Mouse (Mus musculus): ENCODE measurements around the gene Gm20388. TPM values are rescaled to one million over a fixed set of nuclear protein-coding genes. Genes with fewer than 3 reads are reported as not detected.

Gene Gm20388
- polyA plus RNA-seq, 1 experiment from 2014 or later: not detected

DNA sequence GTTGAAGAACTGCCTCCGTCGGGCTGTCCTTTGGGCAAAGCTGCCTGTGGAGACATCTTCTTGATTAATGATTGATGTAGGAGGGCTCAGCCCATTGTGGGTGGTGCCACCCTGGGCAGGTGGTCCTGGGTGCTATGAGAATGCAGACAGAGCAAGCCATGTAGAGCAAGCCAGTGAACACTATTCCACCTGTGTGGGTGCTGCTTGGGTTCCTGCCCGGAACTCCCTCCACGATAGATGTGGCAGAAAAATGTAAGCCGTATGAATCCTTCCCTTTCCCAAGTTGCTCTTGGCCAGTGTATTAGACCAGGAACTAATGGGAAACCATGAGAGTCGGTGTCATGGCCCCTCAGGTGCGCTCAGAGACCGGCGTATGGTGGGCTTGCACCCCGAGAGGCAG lies 1830.1 kb downstream of the Gm20388 start:
- no peak for ATAC-seq (ENCODE audit: insufficient number of reproducible peaks, insufficient read depth, low FRiP score, low TSS enrichment)
- no peaks in the 10 kb centered on the region for H3K4me1 ChIP-seq
- 88% methylated on average over 10 of the region's 10 CpGs for WGBS
- no peak overlapping the region for H3K4me3 ChIP-seq
- H3K36me3 ChIP-seq: no peaks in the 10 kb centered on the region
- no peak overlapping the region for H3K27ac ChIP-seq
- H3K9ac ChIP-seq: no peak overlapping the region
- H3K4me2 ChIP-seq (replicated peaks): no peak overlapping the region
- no peaks in the 10 kb centered on the region for H3K9me3 ChIP-seq
- H3K27me3 ChIP-seq: 0 out of 2 replicates have a peak, but pooled peaks cover 10% of the 10 kb centered on the region

GRCm38 (mm10) chr8:121749501-121749900 lies 1838.9 kb downstream of the Gm20388 start:
- no peak for ATAC-seq (ENCODE audit: insufficient number of reproducible peaks, insufficient read depth, low FRiP score, low TSS enrichment)
- no peak overlapping the region for H3K9ac ChIP-seq
- no peaks in the 10 kb centered on the region for H3K36me3 ChIP-seq
- H3K4me2 ChIP-seq (replicated peaks): no peak overlapping the region
- no peaks in the 10 kb centered on the region for H3K4me1 ChIP-seq
- no peak overlapping the region for H3K27ac ChIP-seq
- peaks cover 16% of the 10 kb centered on the region; the same call in 1 of the 2 replicates for H3K27me3 ChIP-seq
- no peak overlapping the region for H3K4me3 ChIP-seq
- 85% methylated on average over 9 of the region's 9 CpGs for WGBS
- no peaks in the 10 kb centered on the region for H3K9me3 ChIP-seq

GRCm38 (mm10) chr8:121750512-121750911 lies 1839.9 kb downstream of the Gm20388 start:
- 37% methylated on average over 3 of the region's 3 CpGs for WGBS
- Histone ChIP-seq H3K4me3 (no peak overlapping the region), H3K9ac (no peak overlapping the region), H3K27ac (no peak overlapping the region), H3K4me2 (replicated peaks) (no peak overlapping the region), H3K27me3 (peaks cover 16% of the 10 kb centered on the region; the same call in 1 of the 2 replicates), H3K36me3 (no peaks in the 10 kb centered on the region), H3K4me1 (no peaks in the 10 kb centered on the region), H3K9me3 (no peaks in the 10 kb centered on the region)
- ATAC-seq (ENCODE audit: insufficient number of reproducible peaks, insufficient read depth, low FRiP score, low TSS enrichment): no peak

- no peak overlapping the region for H3K4me3 ChIP-seq
- H3K4me1 ChIP-seq: no peaks in the 10 kb centered on the region
- no peak overlapping the region for H3K27ac ChIP-seq
- H3K9me3 ChIP-seq: no peaks in the 10 kb centered on the region
- peaks cover 16% of the 10 kb centered on the region; the same call in 1 of the 2 replicates for H3K27me3 ChIP-seq
- no peak overlapping the region for H3K4me2 ChIP-seq (replicated peaks)
- ATAC-seq (ENCODE audit: insufficient number of reproducible peaks, insufficient read depth, low FRiP score, low TSS enrichment): no peak
- no peaks in the 10 kb centered on the region for H3K36me3 ChIP-seq
- 33% methylated on average over 3 of the region's 3 CpGs for WGBS
- H3K9ac ChIP-seq: no peak overlapping the region
Observed at GRCm38 (mm10) chr8:121751407-121751806, 1840.8 kb downstream of the Gm20388 start.

DNA sequence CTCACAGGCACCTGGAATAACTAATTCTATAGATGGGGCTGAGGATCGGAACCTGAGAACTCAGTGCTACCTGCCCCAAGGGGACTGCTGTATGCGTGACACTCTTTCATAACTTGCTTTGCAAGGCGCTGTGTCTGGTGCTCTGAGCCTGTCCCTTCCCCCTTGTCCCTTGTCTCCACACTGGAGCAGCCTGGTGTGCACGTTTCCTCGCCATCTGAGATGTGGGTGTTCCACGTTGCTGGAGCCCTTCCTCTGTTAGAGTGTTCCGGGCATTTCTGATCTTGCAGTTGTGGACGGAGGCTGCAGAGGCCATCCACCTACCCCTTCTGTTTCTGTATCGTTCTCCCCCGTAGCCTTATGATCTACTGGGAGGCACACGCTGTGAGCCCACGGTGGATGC lies 1847.8 kb downstream of the Gm20388 start:
- no peak for ATAC-seq (ENCODE audit: insufficient number of reproducible peaks, insufficient read depth, low FRiP score, low TSS enrichment)
- H3K4me1 ChIP-seq: no peaks in the 10 kb centered on the region
- H3K4me3 ChIP-seq: no peak overlapping the region
- H3K9me3 ChIP-seq: no peaks in the 10 kb centered on the region
- no peaks in the 10 kb centered on the region for H3K36me3 ChIP-seq
- no peak overlapping the region for H3K27ac ChIP-seq
- H3K4me2 ChIP-seq (replicated peaks): no peak overlapping the region
- no peak overlapping the region for H3K9ac ChIP-seq
- 0 out of 2 replicates have a peak, but pooled peaks cover 6% of the 10 kb centered on the region for H3K27me3 ChIP-seq
- WGBS: 74% methylated on average over 12 of the region's 12 CpGs

DNA sequence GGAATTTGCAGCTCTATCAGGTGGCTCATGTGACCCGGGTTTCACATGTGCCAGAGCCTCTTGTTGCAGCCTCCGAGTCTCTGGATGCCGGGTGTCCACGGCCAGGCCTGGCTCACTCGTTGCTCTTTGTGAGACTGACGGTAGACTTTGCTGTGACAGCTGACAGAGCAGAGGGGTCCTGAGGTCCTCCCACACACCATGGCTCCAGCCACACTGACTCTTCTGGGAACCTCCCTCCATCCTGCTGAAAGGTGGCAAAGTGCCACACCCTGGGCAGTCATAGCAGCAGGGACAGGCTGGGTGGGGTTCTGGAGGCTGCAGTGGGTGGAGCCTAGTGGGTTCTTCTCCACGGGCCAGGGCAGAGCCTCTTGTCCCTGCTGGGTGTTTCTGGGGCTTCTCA lies 1849.8 kb downstream of the Gm20388 start:
- Histone ChIP-seq H3K27ac (no peak overlapping the region), H3K9ac (no peak overlapping the region), H3K27me3 (no peaks in the 10 kb centered on the region), H3K9me3 (no peaks in the 10 kb centered on the region), H3K4me3 (no peak overlapping the region), H3K4me2 (replicated peaks) (no peak overlapping the region), H3K36me3 (no peaks in the 10 kb centered on the region), H3K4me1 (no peaks in the 10 kb centered on the region)
- 74% methylated on average over 7 of the region's 7 CpGs for WGBS
- no peak for ATAC-seq (ENCODE audit: insufficient number of reproducible peaks, insufficient read depth, low FRiP score, low TSS enrichment)

DNA sequence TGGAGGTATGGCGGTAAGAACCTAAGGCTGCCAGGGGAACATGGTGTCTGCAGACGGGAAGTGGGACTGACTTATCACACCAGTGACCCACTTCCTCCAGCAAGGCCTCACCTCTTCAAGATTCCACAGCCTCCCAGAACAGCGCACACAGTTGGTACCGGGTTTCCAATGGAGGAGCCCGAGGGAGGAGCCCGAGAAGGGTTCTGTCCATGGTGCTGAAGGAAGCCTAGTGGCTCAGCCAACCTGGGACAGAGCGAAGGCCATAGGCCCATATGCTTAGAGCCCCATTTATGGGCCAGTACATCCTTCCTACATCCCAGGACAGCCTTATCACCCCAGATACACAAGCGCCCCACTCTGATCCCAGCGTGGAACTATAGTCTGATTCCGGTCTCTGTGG lies 1850.8 kb downstream of the Gm20388 start:
- no peaks in the 10 kb centered on the region for H3K27me3 ChIP-seq
- WGBS: 24% methylated on average over 10 of the region's 10 CpGs
- H3K36me3 ChIP-seq: no peaks in the 10 kb centered on the region
- no peak for ATAC-seq (ENCODE audit: insufficient number of reproducible peaks, insufficient read depth, low FRiP score, low TSS enrichment)
- H3K9ac ChIP-seq: no peak overlapping the region
- H3K4me1 ChIP-seq: no peaks in the 10 kb centered on the region
- H3K27ac ChIP-seq: no peak overlapping the region
- H3K9me3 ChIP-seq: no peaks in the 10 kb centered on the region
- no peak overlapping the region for H3K4me3 ChIP-seq
- H3K4me2 ChIP-seq (replicated peaks): no peak overlapping the region

DNA sequence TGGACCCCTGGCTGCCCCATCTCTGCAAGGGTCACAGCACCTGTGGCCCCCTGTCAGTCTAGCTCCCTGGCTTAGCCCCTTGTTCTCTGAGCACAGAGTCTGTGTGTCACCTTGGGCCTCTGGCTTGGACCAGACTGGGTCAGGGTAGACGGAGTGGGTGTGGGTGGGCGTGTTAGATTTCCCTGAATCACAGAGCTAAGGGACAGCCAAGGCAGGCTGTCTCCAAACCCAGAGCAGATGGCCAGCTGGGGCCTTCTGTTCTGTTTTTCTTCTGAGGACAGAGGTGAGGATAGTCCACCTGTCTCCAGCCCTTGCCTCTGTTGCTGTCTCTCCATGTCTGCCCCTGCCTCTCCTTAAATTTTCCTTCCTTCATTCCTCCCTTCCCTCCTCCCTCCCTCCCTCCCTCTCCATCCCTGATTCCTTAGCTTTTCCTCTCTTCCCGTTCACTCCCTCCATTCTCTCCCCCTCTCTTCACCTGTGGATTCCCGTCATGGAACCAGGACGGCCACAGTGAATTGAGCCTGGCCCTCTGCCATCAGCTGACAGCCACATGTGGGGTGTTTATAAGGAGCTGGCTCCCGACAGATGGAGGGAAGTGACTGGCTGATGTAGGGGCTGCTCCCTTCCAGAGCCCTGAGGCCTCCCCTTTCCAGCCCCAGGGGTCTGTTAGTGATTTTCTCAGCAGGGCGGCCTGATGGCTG lies 1852.5 kb downstream of the Gm20388 start:
- Histone ChIP-seq H3K4me1 (no peaks in the 10 kb centered on the region), H3K27ac (0 out of 2 replicates have a peak overlapping the region, but pooled peaks have one; percentile 36), H3K4me2 (replicated peaks) (no peak overlapping the region), H3K4me3 (no peak overlapping the region), H3K27me3 (no peaks in the 10 kb centered on the region), H3K9me3 (no peaks in the 10 kb centered on the region), H3K36me3 (no peaks in the 10 kb centered on the region), H3K9ac (no peak overlapping the region)
- ATAC-seq (ENCODE audit: insufficient number of reproducible peaks, insufficient read depth, low FRiP score, low TSS enrichment): no peak
- 48% methylated on average over 7 of the region's 7 CpGs for WGBS

- Histone ChIP-seq H3K4me2 (replicated peaks) (no peak overlapping the region), H3K27ac (peak overlapping the region; percentile 36; the same call in 1 of the 2 replicates), H3K4me1 (no peaks in the 10 kb centered on the region), H3K9me3 (no peaks in the 10 kb centered on the region), H3K27me3 (no peaks in the 10 kb centered on the region), H3K4me3 (no peak overlapping the region), H3K36me3 (no peaks in the 10 kb centered on the region), H3K9ac (no peak overlapping the region)
- no peak for ATAC-seq (ENCODE audit: insufficient number of reproducible peaks, insufficient read depth, low FRiP score, low TSS enrichment)
- WGBS: 61% methylated on average over 9 of the region's 9 CpGs
Observed at GRCm38 (mm10) chr8:121763700-121764013, 1853.0 kb downstream of the Gm20388 start.

DNA sequence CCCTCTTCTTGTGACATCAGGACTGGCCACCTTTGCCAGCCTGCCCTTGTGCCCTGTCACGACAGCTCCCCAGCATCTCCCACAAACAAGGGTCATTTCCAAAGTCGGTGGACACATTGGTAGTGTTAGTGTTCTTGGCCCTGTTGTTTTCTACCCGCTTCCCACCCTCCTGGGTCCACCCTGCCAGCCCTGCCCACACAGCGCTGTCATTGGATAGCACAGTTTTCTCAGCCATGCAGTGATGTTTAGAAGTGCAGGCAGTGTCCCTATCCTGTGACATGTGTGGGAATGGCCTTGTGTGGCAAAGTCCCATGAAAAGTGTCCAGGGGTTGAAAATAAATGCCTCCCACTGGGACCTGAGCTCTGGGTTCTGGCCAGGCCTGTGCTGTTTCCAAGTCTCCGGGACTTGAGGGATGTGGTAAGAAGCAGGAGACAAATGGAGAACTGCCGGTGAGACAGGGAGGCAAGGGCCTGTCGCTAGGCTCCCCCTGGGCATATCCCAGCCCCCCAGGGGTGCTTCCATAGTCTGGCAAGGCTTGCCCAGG lies 1855.0 kb downstream of the Gm20388 start:
- no peak for ATAC-seq (ENCODE audit: insufficient number of reproducible peaks, insufficient read depth, low FRiP score, low TSS enrichment)
- no peaks in the 10 kb centered on the region for H3K27me3 ChIP-seq
- H3K4me3 ChIP-seq: no peak overlapping the region
- H3K9me3 ChIP-seq: no peaks in the 10 kb centered on the region
- no peak overlapping the region for H3K27ac ChIP-seq
- no peaks in the 10 kb centered on the region for H3K36me3 ChIP-seq
- H3K9ac ChIP-seq: no peak overlapping the region
- no peaks in the 10 kb centered on the region for H3K4me1 ChIP-seq
- no peak overlapping the region for H3K4me2 ChIP-seq (replicated peaks)
- WGBS: 74% methylated on average over 7 of the region's 7 CpGs

- Histone ChIP-seq H3K9ac (no peak overlapping the region), H3K4me3 (no peak overlapping the region), H3K9me3 (no peaks in the 10 kb centered on the region), H3K27me3 (no peaks in the 10 kb centered on the region), H3K4me2 (replicated peaks) (no peak overlapping the region), H3K36me3 (no peaks in the 10 kb centered on the region), H3K4me1 (peaks cover 8% of the 10 kb centered on the region; the same call in 1 of the 2 replicates), H3K27ac (no peak overlapping the region)
- WGBS: 55% methylated on average over 3 of the region's 3 CpGs
- no peak for ATAC-seq (ENCODE audit: insufficient number of reproducible peaks, insufficient read depth, low FRiP score, low TSS enrichment)
Observed at GRCm38 (mm10) chr8:121769095-121769494, 1858.5 kb downstream of the Gm20388 start.

DNA sequence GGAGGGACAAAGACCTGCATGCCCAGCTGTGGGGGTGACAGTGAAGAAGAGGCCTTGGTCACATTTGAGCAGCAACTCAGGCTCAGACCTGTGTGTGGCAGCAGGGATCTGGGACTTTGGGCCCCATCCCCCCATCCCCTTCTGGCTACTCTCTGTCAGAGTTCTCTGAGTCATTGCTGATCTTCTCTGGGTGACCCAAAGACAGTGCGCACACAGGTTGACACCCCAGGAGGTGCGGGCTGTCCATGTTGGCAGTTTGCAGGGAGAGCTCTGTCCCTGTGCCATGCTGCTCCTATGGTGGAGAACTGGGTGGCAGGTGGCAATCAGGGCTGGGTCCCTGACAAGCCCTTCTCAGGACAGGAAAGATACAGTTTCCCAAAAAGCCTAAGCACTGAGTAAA lies 1859.0 kb downstream of the Gm20388 start:
- ATAC-seq (ENCODE audit: insufficient number of reproducible peaks, insufficient read depth, low FRiP score, low TSS enrichment): no peak
- WGBS: 95% methylated on average over 2 of the region's 2 CpGs
- no peak overlapping the region for H3K4me3 ChIP-seq

More for the DNA sequence above, 1859.0 kb downstream of the Gm20388 start:
- Histone ChIP-seq H3K9me3 (no peaks in the 10 kb centered on the region), H3K27ac (no peak overlapping the region), H3K4me1 (peaks cover 8% of the 10 kb centered on the region; the same call in 1 of the 2 replicates), H3K4me2 (replicated peaks) (no peak overlapping the region), H3K36me3 (no peaks in the 10 kb centered on the region), H3K9ac (no peak overlapping the region), H3K27me3 (no peaks in the 10 kb centered on the region)
